8 mouse cellular contexts compared by ENCODE assay signal in the genomic region with DNA sequence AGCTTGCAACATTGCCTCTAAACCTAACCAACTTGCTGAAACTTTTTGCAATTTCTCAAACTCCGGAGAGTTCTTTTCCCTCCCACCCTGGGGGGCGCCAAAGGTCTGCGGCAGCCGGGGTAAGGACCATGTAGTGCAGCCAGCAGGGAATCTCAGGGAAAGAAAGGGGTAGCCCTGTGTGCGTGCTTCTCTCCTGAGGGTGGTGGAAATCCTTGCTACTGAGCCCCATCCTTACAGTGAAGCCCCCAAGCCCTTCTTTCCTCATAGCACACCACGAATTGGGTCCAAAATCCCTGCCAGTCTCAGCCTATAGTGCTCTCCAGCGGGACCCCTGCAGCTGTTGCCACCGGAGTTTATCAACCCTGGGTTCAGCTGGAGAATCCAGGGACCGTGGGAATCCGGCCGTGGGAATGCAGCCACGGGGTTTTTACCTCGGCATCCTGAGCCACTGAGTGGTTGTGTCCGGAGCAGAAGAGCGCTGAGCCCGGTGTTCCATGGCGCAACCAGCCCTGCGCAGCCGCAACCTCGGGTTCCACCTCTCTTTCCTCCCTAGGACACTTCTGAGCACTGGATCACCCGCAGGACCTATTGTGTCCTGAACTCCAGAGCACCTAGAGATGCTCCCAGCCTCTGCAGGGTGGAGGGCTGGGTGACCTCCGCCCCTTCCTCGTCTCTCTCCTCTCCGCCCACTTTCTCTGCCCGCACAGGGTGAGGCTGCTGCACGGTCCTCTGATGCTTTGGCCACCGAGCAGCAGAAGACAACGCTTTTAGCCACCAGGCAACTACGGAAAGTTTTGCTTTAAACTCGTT. TPM values are rescaled to one million over a fixed set of nuclear protein-coding genes. Genes with fewer than 3 reads are reported as not detected.
A peak's percentile ranks its signal among the peaks of the same experiment; 100 is the strongest.
DNase-seq lines count a peak whose midpoint lies in the region; ATAC-seq and TF ChIP-seq lines count a peak whose summit lies in the region.

TSS of gene Ptgfr (minus strand) at position 760 of the 810 bp plus-strand sequence.

- no peak for TF ChIP-seq POLR2A in ES-Bruce4 (IDR thresholded peaks at IDR 0.05; ENCODE audit: insufficient read depth, low read length)
- no peak for TF ChIP-seq POLR2A in bone marrow, adult 2 months (IDR thresholded peaks at IDR 0.05; ENCODE audit: borderline replicate concordance, control insufficient read depth, low read depth, low read length)

- H3K4me2 ChIP-seq in hindbrain, embryonic 12.5 days (replicated peaks): peak within 1 kb of the TSS; percentile 93
- peak within 1 kb of the TSS; percentile 72 for H3K4me2 ChIP-seq in limb, embryonic 11.5 days (ENCODE audit: low read depth, severe bottlenecking)
- peak within 1 kb of the TSS; percentile 87 for H3K4me2 ChIP-seq in stomach, embryonic 15.5 days

- 4% methylated on average over 30 of the region's 30 CpGs for WGBS in bone marrow, adult 2 months
- WGBS in hindbrain, embryonic 12.5 days: under 1% methylated on average over 30 of the region's 30 CpGs
- WGBS in limb, embryonic 11.5 days: under 1% methylated on average over 30 of the region's 30 CpGs
- whole genome bisulfite sequencing in midbrain, embryonic 10.5 days: under 1% methylated on average over 30 of the region's 30 CpGs
- under 1% methylated on average over 30 of the region's 30 CpGs for WGBS in stomach, embryonic 15.5 days

- no peaks in the 10 kb centered on the region for H3K9me3 ChIP-seq in ES-Bruce4 (replicated peaks; ENCODE audit: control insufficient read depth, insufficient read depth, low read length, poor library complexity, severe bottlenecking)
- no peaks in the 10 kb centered on the region for H3K9me3 ChIP-seq in hindbrain, embryonic 12.5 days (replicated peaks)
- no peaks in the 10 kb centered on the region for H3K9me3 ChIP-seq in limb, embryonic 11.5 days (ENCODE audit: control insufficient read depth, low read length)
- no peaks in the 10 kb centered on the region for H3K9me3 ChIP-seq in midbrain, embryonic 10.5 days (replicated peaks)
- no peaks in the 10 kb centered on the region for H3K9me3 ChIP-seq in stomach, embryonic 15.5 days

- no peaks in the 10 kb centered on the region for H3K36me3 ChIP-seq in ES-Bruce4 (ENCODE audit: control insufficient read depth, insufficient read depth, low read length, poor library complexity, severe bottlenecking)
- H3K36me3 ChIP-seq in hindbrain, embryonic 12.5 days: no peaks in the 10 kb centered on the region
- H3K36me3 ChIP-seq in limb, embryonic 11.5 days (ENCODE audit: control insufficient read depth, insufficient read depth, low read length): no peaks in the 10 kb centered on the region
- no peaks in the 10 kb centered on the region for H3K36me3 ChIP-seq in midbrain, embryonic 10.5 days
- H3K36me3 ChIP-seq in stomach, embryonic 15.5 days: no peaks in the 10 kb centered on the region

- H3K9ac ChIP-seq in ES-Bruce4 (ENCODE audit: low read depth, poor library complexity, severe bottlenecking): no peak within 1 kb of the TSS
- peak within 1 kb of the TSS; percentile 50 for H3K9ac ChIP-seq in hindbrain, embryonic 12.5 days
- peak within 1 kb of the TSS; percentile 60 for H3K9ac ChIP-seq in limb, embryonic 11.5 days (ENCODE audit: low read length)
- H3K9ac ChIP-seq in stomach, embryonic 15.5 days: peak within 1 kb of the TSS; percentile 37; the same call in 1 of the 2 replicates

- H3K4me3 ChIP-seq in ES-Bruce4 (ENCODE audit: low read depth, low read length): peak within 1 kb of the TSS; percentile 48
- H3K4me3 ChIP-seq in bone marrow, adult 2 months (replicated peaks; ENCODE audit: control insufficient read depth, low read depth, low read length): no peak within 1 kb of the TSS
- H3K4me3 ChIP-seq in hindbrain, embryonic 12.5 days: peak within 1 kb of the TSS; percentile 50
- peak within 1 kb of the TSS; percentile 43 for H3K4me3 ChIP-seq in limb, embryonic 11.5 days (ENCODE audit: low read depth, low read length)
- peak within 1 kb of the TSS; percentile 67 for H3K4me3 ChIP-seq in midbrain, embryonic 10.5 days
- peak within 1 kb of the TSS; percentile 47 for H3K4me3 ChIP-seq in stomach, embryonic 15.5 days (replicated peaks)

- no peaks in the 10 kb centered on the region for H3K4me1 ChIP-seq in ES-Bruce4 (ENCODE audit: control insufficient read depth, insufficient read depth, low read length)
- H3K4me1 ChIP-seq in bone marrow, adult 2 months (ENCODE audit: control insufficient read depth, insufficient read depth, low read length): no peaks in the 10 kb centered on the region
- peaks cover 13% of the 10 kb centered on the region for H3K4me1 ChIP-seq in hindbrain, embryonic 12.5 days
- H3K4me1 ChIP-seq in limb, embryonic 11.5 days (ENCODE audit: control insufficient read depth, insufficient read depth, low read length): no peaks in the 10 kb centered on the region
- peaks cover 23% of the 10 kb centered on the region for H3K4me1 ChIP-seq in midbrain, embryonic 10.5 days
- peaks cover 4% of the 10 kb centered on the region; the same call in 1 of the 2 replicates for H3K4me1 ChIP-seq in stomach, embryonic 15.5 days

- no peak within 1 kb of the TSS for H3K27ac ChIP-seq in ES-Bruce4 (ENCODE audit: insufficient read depth, low read length)
- peak within 1 kb of the TSS; percentile 12; the same call in 1 of the 2 replicates for H3K27ac ChIP-seq in bone marrow, adult 2 months (ENCODE audit: control insufficient read depth, insufficient read depth, low read depth, low read length, poor library complexity)
- H3K27ac ChIP-seq in hindbrain, embryonic 12.5 days: no peak within 1 kb of the TSS
- no peak within 1 kb of the TSS for H3K27ac ChIP-seq in limb, embryonic 11.5 days (replicated peaks; ENCODE audit: low read depth, low read length)
- H3K27ac ChIP-seq in midbrain, embryonic 10.5 days (replicated peaks): peak within 1 kb of the TSS; percentile 71
- no peak within 1 kb of the TSS for H3K27ac ChIP-seq in stomach, embryonic 15.5 days

- H3K27me3 ChIP-seq in ES-Bruce4 (ENCODE audit: control insufficient read depth, insufficient read depth, low read length, poor library complexity, severe bottlenecking): peaks cover 3% of the 10 kb centered on the region
- peaks cover 23% of the 10 kb centered on the region for H3K27me3 ChIP-seq in hindbrain, embryonic 12.5 days
- H3K27me3 ChIP-seq in limb, embryonic 11.5 days (ENCODE audit: control insufficient read depth, insufficient read depth, low read length): no peaks in the 10 kb centered on the region
- H3K27me3 ChIP-seq in midbrain, embryonic 10.5 days (ENCODE audit: low read depth, poor library complexity, severe bottlenecking): peaks cover 58% of the 10 kb centered on the region
- 0 out of 2 replicates have a peak, but pooled peaks cover 3% of the 10 kb centered on the region for H3K27me3 ChIP-seq in stomach, embryonic 15.5 days (replicated peaks)

- TF ChIP-seq EP300 in ES-Bruce4 (IDR thresholded peaks at IDR 0.05; ENCODE audit: insufficient read depth, low read depth, low read length): no peak

- peak; percentile 46 for TF ChIP-seq CTCF in ES-Bruce4 (IDR thresholded peaks at IDR 0.05; ENCODE audit: low read depth, low read length)
- no peak for TF ChIP-seq CTCF in bone marrow, adult 2 months (IDR thresholded peaks at IDR 0.05; ENCODE audit: control insufficient read depth, insufficient read depth, low read length)

- DNase-seq in gastrocnemius, adult 18-20 months (ENCODE audit: low spot score): peak; percentile 68
- DNase-seq in limb, embryonic 11.5 days (ENCODE audit: low spot score): peak; percentile 80
- peak; percentile 59 for DNase-seq in midbrain, embryonic 10.5 days (ENCODE audit: low spot score)
- no peak for DNase-seq in natural killer cell, adult 2 months (ENCODE audit: low spot score in 2 of 2)

- peak; percentile 88 for ATAC-seq in hindbrain, embryonic 12.5 days (ENCODE audit: low FRiP score)
- ATAC-seq in limb, embryonic 11.5 days (ENCODE audit: insufficient number of reproducible peaks, low FRiP score, low TSS enrichment, low read depth): peak; percentile 85
- ATAC-seq in stomach, embryonic 15.5 days (ENCODE audit: insufficient read depth, low FRiP score, low read depth): peak; percentile 64

RNA-seq across cellular contexts. Expression of gene Ptgfr, which starts in this region (rescaled TPM):
- polyA plus RNA-seq in ES-Bruce4 (2011; ENCODE audit: insufficient read depth, insufficient read length, low read depth, missing spikeins): not detected in 2 replicates
- polyA plus RNA-seq in bone marrow, adult 2 months (2011; ENCODE audit: insufficient read depth, insufficient read length, low replicate concordance, missing spikeins): 0.65 and 0.97 TPM in 2 replicates
- 1 to 10 TPM in 1 of 2 experiments, under 1 TPM in 1; 0.94 to 1.5 TPM for total RNA-seq in gastrocnemius, adult 18-20 months (2021)
- 0.91 and 1.5 TPM in 2 replicates for polyA plus RNA-seq in hindbrain, embryonic 12.5 days (2016; fragmentation: Nextera tagmentation; extraction: Ambion mirVana)
- polyA plus RNA-seq in limb, embryonic 11.5 days (2014; fragmentation: Nextera tagmentation; extraction: Ambion mirVana): 0.92 and 2.0 TPM in 2 replicates
- 0.82 and 1.9 TPM in 2 replicates for polyA plus RNA-seq in midbrain, embryonic 10.5 days (2016; fragmentation: Nextera tagmentation; extraction: Ambion mirVana)
- 0.64 and 0.83 TPM in 2 replicates for polyA plus RNA-seq in stomach, embryonic 15.5 days (2015; fragmentation: Nextera tagmentation; extraction: Ambion mirVana)

Comparison
In these comparisons a context has a peak if more than half of its experiments do, and no peak if none do; other contexts are left out.
1. Peak in ATAC-seq, H3K4me3 ChIP-seq, H3K9ac ChIP-seq and H3K4me2 ChIP-seq in stomach, embryonic 15.5 days; RNA of the gene not detected or under 1 TPM.
2. H3K27ac ChIP-seq: peak in bone marrow, adult 2 months (single experiment) and midbrain, embryonic 10.5 days (single experiment); none in ES-Bruce4 (single experiment), hindbrain, embryonic 12.5 days (single experiment), limb, embryonic 11.5 days (single experiment) and stomach, embryonic 15.5 days (single experiment).
3. DNase-seq: peak in gastrocnemius, adult 18-20 months (single experiment), limb, embryonic 11.5 days (single experiment) and midbrain, embryonic 10.5 days (single experiment); none in natural killer cell, adult 2 months (0 of 2).
4. Peak in every context shown above with its lines, with median percentiles within 50 percentile points of each other: ATAC-seq and H3K4me2 ChIP-seq.